Mouse (Mus musculus) heart, adult 2 months (tissue): ENCODE data around the gene Palm.

ENCODE experiments used
- CTCF ChIP-seq: fragments of 200-600 bp; IDR thresholded peaks from 2 replicates; pipeline ENCODE4 v1.8.1; 2022; ENCODE audit warnings: antibody characterized with exemption, mild to moderate bottlenecking, moderate library complexity
- POLR2A ChIP-seq: fragments of 200-500 bp; IDR thresholded peaks from 2 replicates; pipeline ENCODE4 v1.6.1; 2011; ENCODE audit warnings: mild to moderate bottlenecking, low read depth, low read length, control low read depth; ENCODE audit not compliant: insufficient read depth

- TF ChIP-seq CTCF (no peak), POLR2A (no peak)
These were observed 71.8 kb downstream of the Palm start for GRCm38 (mm10) chr10:79865189-79865601.
